Mouse (Mus musculus) liver, postnatal 0 days (tissue): ENCODE measurements around the gene Zbtb8a. TPM values are rescaled to one million over a fixed set of nuclear protein-coding genes. Genes with fewer than 3 reads are reported as not detected.

Experiments
- ATAC-seq: fragments of 200-750 bp; cut with Nextera tagmentation; 2 replicates; pipeline ENCODE4 v1.8.0; 2017; ENCODE audit warnings: mild to moderate bottlenecking, moderate library complexity
- DNase-seq: peaks from one replicate; pipeline ENCODE4 v3.0.0-alpha.2; 2016
- H3K27ac ChIP-seq: fragments of 300-500 bp; sonication (generic); 2 replicates; pipeline ENCODE4 v1.5.1; 2014; ENCODE audit warnings: antibody characterized with exemption, moderate library complexity, mild to moderate bottlenecking, low read depth
- H3K27me3 ChIP-seq: fragments of 300-500 bp; sonication (generic); 2 replicates; pipeline ENCODE4 v1.6.1; 2014; ENCODE audit warnings: low read length, control low read depth, mixed read lengths; ENCODE audit not compliant: insufficient read depth
- H3K36me3 ChIP-seq: fragments of 300-500 bp; sonication (generic); replicated peaks from 2 replicates; pipeline ENCODE4 v1.6.1; 2014; ENCODE audit warnings: mild to moderate bottlenecking, control low read depth, low read length, moderate library complexity, mixed read lengths; ENCODE audit not compliant: insufficient read depth
- H3K4me1 ChIP-seq: fragments of 300-500 bp; sonication (generic); 2 replicates; pipeline ENCODE4 v1.6.1; 2014; ENCODE audit warnings: antibody characterized with exemption, mild to moderate bottlenecking, control low read depth; ENCODE audit not compliant: insufficient read depth
- H3K4me2 ChIP-seq: fragments of 300-500 bp; sonication (generic); 2 replicates; pipeline ENCODE4 v1.6.1; 2014; ENCODE audit warnings: low read depth, mild to moderate bottlenecking, low read length, moderate library complexity, mixed read lengths
- H3K4me3 ChIP-seq: fragments of 300-500 bp; sonication (generic); 2 replicates; pipeline ENCODE4 v1.5.1; 2014; ENCODE audit warnings: low read depth, low read length
- H3K9ac ChIP-seq: fragments of 300-500 bp; sonication (generic); replicated peaks from 2 replicates; pipeline ENCODE4 v1.6.1; 2014; ENCODE audit warnings: mild to moderate bottlenecking, moderate library complexity
- H3K9me3 ChIP-seq: fragments of 300-500 bp; sonication (generic); 2 replicates; pipeline ENCODE4 v1.6.1; 2016; ENCODE audit warnings: mild to moderate bottlenecking, control low read depth, low read length, mixed read lengths
- CTCF ChIP-seq: sonication (generic); IDR thresholded peaks from 2 replicates; pipeline ENCODE4 v1.5.1; 2016; ENCODE audit warnings: antibody characterized with exemption, low read depth
- EP300 ChIP-seq: IDR thresholded peaks from 2 replicates; pipeline ENCODE4 v1.6.1; 2016; ENCODE audit warnings: antibody characterized with exemption, low read depth, mild to moderate bottlenecking
- WGBS: fragments of 180-500 bp; shearing (Covaris S2); extraction: QIAGEN DNeasy Blood & Tissue Kit; methylation state at CpG from one replicate; pipeline ENCODE4 v1.1.7; 2014; ENCODE audit not compliant: insufficient replicate concordance; 5-methylcytosine and 5-hydroxymethylcytosine counted together
- polyA plus RNA-seq: library from polyadenylated mRNA; unstranded; fragments of >200 nt; fragmentation: Nextera tagmentation; extraction: Ambion mirVana; gene quantifications from 2 replicates; pipeline ENCODE4 v1.2.1, GENCODE M21; 2015

Zbtb8a gene
- polyA plus RNA-seq, 1 experiment from 2014 or later, result 2.3 TPM

GRCm38 (mm10) chr4:129375000-129375399, 2.9 kb downstream of the Zbtb8a start:
- TF ChIP-seq CTCF (no peak), EP300 (no peak)

GRCm38 (mm10) chr4:129374219-129374755, 3.6 kb downstream of the Zbtb8a start:
- peaks cover 4% of the 10 kb centered on the region; the same call in 1 of the 2 replicates for H3K27me3 ChIP-seq
- H3K36me3 ChIP-seq, result no peaks in the 10 kb centered on the region
- no peak overlapping the region for H3K27ac ChIP-seq
- DNase-seq (no peak), ATAC-seq (no peak)
- TF ChIP-seq CTCF, result no peak
- TF ChIP-seq EP300, result no peak
- peaks cover 22% of the 10 kb centered on the region for H3K4me1 ChIP-seq
- H3K9me3 ChIP-seq, result no peaks in the 10 kb centered on the region
- H3K9ac ChIP-seq, result no peak overlapping the region
- no peak overlapping the region for H3K4me2 ChIP-seq
- 45% methylated on average over 11 of the region's 11 CpGs for WGBS
- H3K4me3 ChIP-seq, result no peak overlapping the region

More at GRCm38 (mm10) chr4:129375000-129375399, 2.9 kb downstream of the Zbtb8a start:
- H3K9me3 ChIP-seq, result no peaks in the 10 kb centered on the region
- no peak for ATAC-seq
- no peak for DNase-seq
- no peak overlapping the region for H3K4me2 ChIP-seq
- H3K4me3 ChIP-seq, result no peak overlapping the region
- H3K27me3 ChIP-seq, result peaks cover 4% of the 10 kb centered on the region; the same call in 1 of the 2 replicates
- 67% methylated on average over 6 of the region's 6 CpGs for WGBS
- H3K9ac ChIP-seq, result no peak overlapping the region
- peaks cover 22% of the 10 kb centered on the region for H3K4me1 ChIP-seq
- H3K36me3 ChIP-seq, result no peaks in the 10 kb centered on the region
- H3K27ac ChIP-seq, result no peak overlapping the region

- H3K27ac ChIP-seq, result peak overlapping the region; percentile 4; the same call in 1 of the 2 replicates
- H3K4me1 ChIP-seq, result peaks cover 22% of the 10 kb centered on the region
- no peak overlapping the region for H3K9ac ChIP-seq
- 54% methylated on average over 8 of the region's 8 CpGs for WGBS
- H3K27me3 ChIP-seq, result no peaks in the 10 kb centered on the region
- DNase-seq (no peak), ATAC-seq (no peak)
- no peaks in the 10 kb centered on the region for H3K9me3 ChIP-seq
- no peak for TF ChIP-seq CTCF
- no peak for TF ChIP-seq EP300
- H3K4me3 ChIP-seq, result no peak overlapping the region
- H3K4me2 ChIP-seq, result no peak overlapping the region
- no peaks in the 10 kb centered on the region for H3K36me3 ChIP-seq
These were observed 4.5 kb downstream of the Zbtb8a start for GRCm38 (mm10) chr4:129373202-129373976.

GRCm38 (mm10) chr4:129371391-129371790, 6.5 kb downstream of the Zbtb8a start:
- Histone ChIP-seq H3K36me3 (no peaks in the 10 kb centered on the region), H3K4me2 (no peak overlapping the region), H3K27ac (no peak overlapping the region), H3K9ac (no peak overlapping the region), H3K4me1 (peaks cover 15% of the 10 kb centered on the region), H3K9me3 (no peaks in the 10 kb centered on the region), H3K27me3 (no peaks in the 10 kb centered on the region), H3K4me3 (no peak overlapping the region)
- 90% methylated on average over 3 of the region's 3 CpGs for WGBS
- no peak for ATAC-seq
- TF ChIP-seq EP300 (no peak), CTCF (peak; percentile 14; the same call in 1 of the 2 replicates)
- DNase-seq, result no peak

GRCm38 (mm10) chr4:129365224-129365623, 12.7 kb downstream of the Zbtb8a start:
- Histone ChIP-seq H3K4me2 (peak overlapping the region; percentile 68), H3K9ac (peak overlapping the region; percentile 34; the same call in 1 of the 2 replicates), H3K9me3 (no peaks in the 10 kb centered on the region), H3K27me3 (no peaks in the 10 kb centered on the region), H3K27ac (0 out of 2 replicates have a peak overlapping the region, but pooled peaks have one; percentile 16), H3K36me3 (no peaks in the 10 kb centered on the region), H3K4me3 (peak overlapping the region; percentile 25), H3K4me1 (no peaks in the 10 kb centered on the region)
- TF ChIP-seq CTCF (no peak), EP300 (no peak)
- 40% methylated on average over 5 of the region's 5 CpGs for WGBS
- no peak for ATAC-seq
- no peak for DNase-seq

- no peak for TF ChIP-seq CTCF
- no peak overlapping the region for H3K9ac ChIP-seq
- 78% methylated on average over 3 of the region's 3 CpGs for WGBS
- no peaks in the 10 kb centered on the region for H3K4me1 ChIP-seq
- no peaks in the 10 kb centered on the region for H3K9me3 ChIP-seq
- no peak overlapping the region for H3K27ac ChIP-seq
- H3K27me3 ChIP-seq, result no peaks in the 10 kb centered on the region
- ATAC-seq, result no peak
- no peak overlapping the region for H3K4me3 ChIP-seq
- H3K4me2 ChIP-seq, result no peak overlapping the region
- no peak for DNase-seq
- 0 out of 2 replicates have a peak, but pooled peaks cover 3% of the 10 kb centered on the region for H3K36me3 ChIP-seq
These were observed 13.5 kb downstream of the Zbtb8a start for GRCm38 (mm10) chr4:129364379-129364778.
